7 mouse cellular contexts compared by ENCODE assay signal in genomic region chr1:65311214-65311933, GRCm38 (mm10). TPM values are rescaled to one million over a fixed set of nuclear protein-coding genes. Genes with fewer than 3 reads are reported as not detected.
A peak's percentile ranks its signal among the peaks of the same experiment; 100 is the strongest.
DNase-seq lines count a peak whose midpoint lies in the region; ATAC-seq lines count a peak whose summit lies in the region.

No protein-coding gene starts in this region.

- intact Hi-C loops in left cerebral cortex, postnatal 4 days (cut with DNase I): loop anchor here (5.0 kb wide), 1 partner anchor 341 kb away; no protein-coding TSS in a partner anchor

- ATAC-seq in hindbrain, embryonic 11.5 days (ENCODE audit: low FRiP score): peak; percentile 47; the same call in 1 of the 2 replicates
- ATAC-seq in neural tube, embryonic 11.5 days (ENCODE audit: insufficient read depth, low FRiP score, low TSS enrichment): 0 out of 2 replicates have a peak, but pooled peaks have one; percentile 11

- H3K36me3 ChIP-seq in hindbrain, embryonic 11.5 days (ENCODE audit: control insufficient read depth, insufficient read depth, low read length): no peaks in the 10 kb centered on the region
- H3K36me3 ChIP-seq in neural tube, embryonic 11.5 days (ENCODE audit: control insufficient read depth, insufficient read depth, low read length): no peaks in the 10 kb centered on the region

- H3K9me3 ChIP-seq in hindbrain, embryonic 11.5 days (ENCODE audit: control insufficient read depth, low read length): no peaks in the 10 kb centered on the region
- no peaks in the 10 kb centered on the region for H3K9me3 ChIP-seq in neural tube, embryonic 11.5 days (ENCODE audit: control insufficient read depth, low read length)

- DNase-seq in left cerebral cortex, postnatal 4 days: peak; percentile 3
- DNase-seq in left cerebral cortex, adult 11 months (ENCODE audit: low spot score): no peak
- peak; percentile 38 for DNase-seq in embryo, embryonic 10 days (ENCODE audit: low spot score)
- DNase-seq in hindbrain, embryonic 11.5 days (ENCODE audit: low spot score): peak; percentile 42
- DNase-seq in neural tube, embryonic 11.5 days (ENCODE audit: low spot score): peak; percentile 42
- no peak for DNase-seq in frontal cortex, postnatal 14 days (ENCODE audit: low spot score in 2 of 2)
- DNase-seq in adrenal gland, adult 8-10 months: no peak

- no peaks in the 10 kb centered on the region for H3K4me1 ChIP-seq in hindbrain, embryonic 11.5 days (replicated peaks; ENCODE audit: control insufficient read depth, insufficient read depth, low read length)
- no peaks in the 10 kb centered on the region; the same call in 1 of the 2 replicates for H3K4me1 ChIP-seq in neural tube, embryonic 11.5 days (ENCODE audit: control insufficient read depth, insufficient read depth, low read length)

- WGBS in hindbrain, embryonic 11.5 days: 2% methylated on average over 29 of the region's 29 CpGs
- 1% methylated on average over 29 of the region's 29 CpGs for WGBS in neural tube, embryonic 11.5 days

- no peak overlapping the region for H3K27ac ChIP-seq in hindbrain, embryonic 11.5 days (ENCODE audit: low read depth, low read length)
- no peak overlapping the region for H3K27ac ChIP-seq in neural tube, embryonic 11.5 days (ENCODE audit: low read depth, low read length)

- H3K4me2 ChIP-seq in hindbrain, embryonic 11.5 days (replicated peaks; ENCODE audit: low read depth, low read length): peak overlapping the region; percentile 74
- H3K4me2 ChIP-seq in neural tube, embryonic 11.5 days (ENCODE audit: low read depth): peak overlapping the region; percentile 69

- peak overlapping the region; percentile 50; the same call in 1 of the 2 replicates for H3K9ac ChIP-seq in hindbrain, embryonic 11.5 days (ENCODE audit: low read depth, low read length)
- H3K9ac ChIP-seq in neural tube, embryonic 11.5 days (ENCODE audit: low read length): peak overlapping the region; percentile 53

- H3K4me3 ChIP-seq in hindbrain, embryonic 11.5 days (ENCODE audit: low read depth, low read length): peak overlapping the region; percentile 38
- H3K4me3 ChIP-seq in neural tube, embryonic 11.5 days (ENCODE audit: low read depth, low read length): peak overlapping the region; percentile 35

- H3K27me3 ChIP-seq in hindbrain, embryonic 11.5 days (ENCODE audit: control insufficient read depth, insufficient read depth, low read length): peaks cover 12% of the 10 kb centered on the region
- 0 out of 2 replicates have a peak, but pooled peaks cover 4% of the 10 kb centered on the region for H3K27me3 ChIP-seq in neural tube, embryonic 11.5 days (ENCODE audit: control insufficient read depth, insufficient read depth, low read length)

RNA-seq across cellular contexts. Expression of gene Pth2r, which starts 29.5 kb away (rescaled TPM):
- 1 to 10 TPM; 2.6 to 2.9 TPM for total RNA-seq in left cerebral cortex, postnatal 4 days (2021)
- 0.34 and 1.5 TPM in 2 replicates for polyA plus RNA-seq in hindbrain, embryonic 11.5 days (2014; fragmentation: Nextera tagmentation; extraction: Ambion mirVana)
- polyA plus RNA-seq in neural tube, embryonic 11.5 days (2014; fragmentation: Nextera tagmentation; extraction: Ambion mirVana): 3.0 and 3.3 TPM in 2 replicates
- not detected for total RNA-seq in adrenal gland, adult 8-10 months (2022)

Comparison
In these comparisons a context has a peak if more than half of its experiments do, and no peak if none do; other contexts are left out.
1. DNase-seq: peak in left cerebral cortex, postnatal 4 days (single experiment), embryo, embryonic 10 days (single experiment), hindbrain, embryonic 11.5 days (single experiment) and neural tube, embryonic 11.5 days (single experiment); none in left cerebral cortex, adult 11 months (single experiment), frontal cortex, postnatal 14 days (0 of 2) and adrenal gland, adult 8-10 months (single experiment).